Mouse (Mus musculus): ENCODE measurements around the gene Gp1bb. TPM values are rescaled to one million over a fixed set of nuclear protein-coding genes. Genes with fewer than 3 reads are reported as not detected.

The Gp1bb gene
- total RNA-seq, 2 experiments from 2014 or later: 0.29 TPM; not detected in 1

DNA sequence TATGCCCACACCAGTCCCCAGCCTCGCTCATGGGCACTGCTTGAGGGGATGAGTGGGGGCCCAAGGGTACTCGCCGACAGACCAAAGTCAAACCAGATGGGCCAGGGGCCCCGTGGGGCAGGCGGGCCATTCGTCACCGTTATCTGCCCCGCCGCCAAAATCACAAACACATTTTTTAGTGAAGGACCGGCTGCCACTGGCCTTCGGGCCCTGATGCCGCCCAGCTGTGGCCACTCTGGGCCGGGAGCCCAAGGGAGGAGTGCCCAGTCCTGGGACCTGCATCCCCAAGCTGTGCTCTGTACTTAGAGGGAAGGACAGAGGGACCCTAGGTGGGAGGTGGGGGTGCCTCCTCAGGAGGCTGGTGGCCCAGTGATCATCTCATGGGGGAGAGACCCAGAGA lies 10.5 kb downstream of the Gp1bb start:
- no peak for DNase-seq
- intact Hi-C loops (cut with DNase I): no loop called here

DNA sequence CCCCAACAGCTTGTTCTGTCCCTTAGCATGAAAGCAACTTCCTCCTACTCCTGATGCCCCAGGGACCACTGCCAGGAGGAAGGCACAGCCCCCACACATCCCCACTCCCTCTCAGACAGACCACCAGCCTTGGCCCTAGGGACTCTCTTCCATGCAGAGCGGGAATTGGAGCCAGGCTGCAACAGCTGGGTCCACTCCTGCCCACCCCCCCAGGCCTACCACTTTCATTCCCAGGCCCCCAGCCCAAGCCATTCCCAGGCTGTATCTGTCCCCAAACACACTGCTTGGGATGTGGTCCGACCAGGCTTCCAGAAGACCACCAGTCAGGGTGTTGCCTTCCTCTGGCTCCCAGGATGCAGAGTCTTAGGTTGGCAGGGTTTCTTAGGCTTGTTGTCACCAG lies 13.1 kb downstream of the Gp1bb start:
- intact Hi-C loops (cut with DNase I): no loop called here

DNA sequence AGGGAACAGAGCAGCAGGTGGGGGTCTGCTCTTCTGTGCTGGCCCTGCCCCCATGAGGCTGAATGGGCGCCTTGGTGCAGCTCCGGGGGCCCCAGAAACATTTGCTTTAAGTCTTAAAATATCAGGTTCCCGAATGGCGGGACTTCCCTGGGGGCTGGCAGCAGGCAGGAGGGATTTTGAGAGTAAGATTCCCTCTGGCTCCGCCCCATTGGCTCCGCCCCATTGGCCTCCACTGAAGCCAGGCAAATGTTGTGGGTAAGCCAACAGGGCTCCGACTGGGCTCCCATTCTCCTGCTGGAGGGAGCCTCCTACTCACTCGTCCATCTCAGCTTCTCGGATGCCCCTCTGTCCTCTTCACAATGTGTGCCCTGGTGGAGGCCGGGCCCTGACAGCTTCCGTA lies 14.0 kb downstream of the Gp1bb start:
- no peak for DNase-seq

More for the DNA sequence above, 13.1 kb downstream of the Gp1bb start:
- DNase-seq: no peak

DNA sequence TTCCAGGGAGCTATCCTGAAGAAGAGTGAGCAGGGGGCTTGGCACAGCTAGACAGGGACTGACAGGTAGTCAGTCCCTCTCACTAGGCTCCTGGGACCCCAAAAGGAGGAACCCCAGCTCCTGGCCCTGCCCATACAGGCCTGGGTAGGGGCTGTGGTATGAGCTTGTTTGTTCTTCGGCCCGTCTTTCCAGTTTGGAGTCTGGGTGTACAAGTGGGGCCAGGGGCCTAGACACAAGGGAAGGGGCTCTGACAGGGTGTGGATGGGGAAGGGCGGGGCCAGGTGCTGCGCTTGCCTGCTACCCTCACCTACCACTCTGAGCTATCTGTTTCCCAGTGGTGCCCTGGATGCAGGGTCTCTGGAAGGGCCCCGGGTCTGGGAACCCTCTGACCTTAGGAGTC lies 16.5 kb downstream of the Gp1bb start:
- intact Hi-C loops (cut with DNase I): no loop called here
- DNase-seq: no peak

More for the DNA sequence above, 14.0 kb downstream of the Gp1bb start:
- intact Hi-C loops (cut with DNase I): no loop called here

DNA sequence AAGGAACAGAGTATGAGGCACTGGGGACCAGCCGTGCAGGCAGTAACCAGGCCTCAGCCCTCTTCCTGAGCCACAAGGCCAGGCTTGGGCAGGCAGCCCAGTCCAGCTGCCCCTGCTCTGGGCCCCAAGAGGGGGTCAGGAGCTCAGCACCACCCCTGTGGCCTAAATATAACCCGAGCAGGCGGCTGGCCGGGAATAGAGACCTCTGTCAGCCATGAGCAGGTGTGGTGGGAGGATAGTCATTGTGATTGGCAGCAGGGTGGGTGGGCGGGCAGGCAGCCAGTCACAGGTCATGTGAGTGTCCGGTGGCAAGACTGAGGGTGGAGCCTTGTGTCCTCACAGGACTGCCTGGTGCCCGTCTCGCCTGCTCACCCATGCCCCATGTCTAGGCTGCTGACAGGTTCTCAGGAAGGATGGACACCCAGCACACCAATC lies 17.9 kb downstream of the Gp1bb start:
- intact Hi-C loops (cut with DNase I): no loop called here
- DNase-seq: peak; percentile 59 to 70

DNA sequence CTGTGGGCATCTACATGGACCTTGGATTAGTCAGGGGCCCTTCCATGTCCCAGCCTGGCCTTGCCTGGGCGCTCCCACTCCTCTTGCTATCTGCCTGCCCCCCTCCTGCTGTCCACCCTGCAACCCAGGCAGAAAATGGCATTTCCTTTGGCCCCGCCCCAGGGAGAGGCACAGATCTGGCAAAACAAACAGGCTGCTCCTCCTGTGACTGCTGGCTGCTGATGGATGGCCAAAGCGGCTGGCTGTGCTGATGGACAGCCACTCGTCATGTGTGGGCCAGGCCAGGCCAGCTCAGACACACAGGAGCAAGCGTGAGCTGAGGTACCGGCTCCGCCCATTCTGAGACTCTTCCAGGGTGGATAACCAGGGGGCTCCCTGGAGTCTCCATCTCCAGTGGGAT lies 20.8 kb downstream of the Gp1bb start:
- DNase-seq: no peak

DNA sequence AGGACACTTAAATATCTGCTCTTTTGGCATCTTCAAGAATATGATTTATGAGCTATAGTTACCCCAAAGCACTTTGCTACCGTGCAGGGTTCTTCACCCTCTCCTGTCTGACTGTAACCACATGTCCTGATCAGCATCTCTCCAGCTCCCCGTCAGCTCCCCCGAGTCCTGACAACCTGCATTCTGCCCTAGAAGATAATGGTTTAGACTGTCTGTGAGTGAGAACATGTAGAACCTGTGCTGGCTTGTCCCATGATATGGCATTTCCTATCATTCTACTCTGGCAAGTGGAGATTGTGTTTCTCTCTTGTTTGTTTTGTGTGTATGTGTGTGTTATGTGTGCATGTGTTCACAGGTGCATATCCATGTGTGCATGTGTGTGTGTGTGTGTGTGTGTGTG lies 24.2 kb downstream of the Gp1bb start:
- DNase-seq: no peak
- intact Hi-C loops (cut with DNase I): no loop called here

More for the DNA sequence above, 20.8 kb downstream of the Gp1bb start:
- intact Hi-C loops (cut with DNase I): no loop called here

DNA sequence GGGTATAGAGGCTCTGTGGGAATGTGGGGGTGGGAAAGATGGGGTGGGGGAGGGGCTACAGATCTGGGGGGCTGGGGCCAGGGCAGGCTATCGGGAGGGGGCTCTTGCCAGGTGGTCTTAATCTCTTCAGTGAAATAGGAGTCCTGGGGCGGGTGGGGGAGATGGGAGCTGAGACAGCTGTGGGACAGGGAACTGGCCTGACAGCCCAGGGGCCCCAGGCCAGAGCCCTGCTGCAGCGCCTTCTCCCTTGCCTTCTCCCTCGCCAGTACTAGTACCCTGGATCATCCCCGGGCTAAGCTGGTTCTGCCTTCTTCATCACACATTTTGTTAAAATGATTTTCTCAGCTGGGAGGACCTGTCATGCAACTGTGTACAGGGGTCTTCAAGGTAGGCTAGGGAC lies 25.9 kb downstream of the Gp1bb start:
- no peak for DNase-seq
- intact Hi-C loops (cut with DNase I): no loop called here

DNA sequence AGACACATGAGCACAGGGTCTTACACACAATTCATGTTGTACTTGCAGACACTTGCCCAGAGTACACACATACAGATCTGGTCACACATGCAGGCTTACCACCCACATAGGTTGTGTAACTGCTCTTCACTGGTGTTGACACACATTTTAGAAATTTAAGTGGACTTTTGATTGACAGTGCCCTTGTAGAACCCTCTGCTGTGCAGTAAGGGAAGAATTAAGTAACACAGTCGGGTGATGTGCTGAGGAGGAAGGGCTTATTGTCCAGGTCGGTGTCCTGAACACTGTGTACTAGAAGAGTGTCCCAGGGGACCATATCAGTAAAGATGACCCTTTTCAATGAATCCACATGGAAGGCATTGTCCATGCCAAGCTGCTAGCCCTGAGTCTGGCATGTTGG lies 28.3 kb downstream of the Gp1bb start:
- intact Hi-C loops (cut with DNase I): no loop called here
- DNase-seq: no peak

DNA sequence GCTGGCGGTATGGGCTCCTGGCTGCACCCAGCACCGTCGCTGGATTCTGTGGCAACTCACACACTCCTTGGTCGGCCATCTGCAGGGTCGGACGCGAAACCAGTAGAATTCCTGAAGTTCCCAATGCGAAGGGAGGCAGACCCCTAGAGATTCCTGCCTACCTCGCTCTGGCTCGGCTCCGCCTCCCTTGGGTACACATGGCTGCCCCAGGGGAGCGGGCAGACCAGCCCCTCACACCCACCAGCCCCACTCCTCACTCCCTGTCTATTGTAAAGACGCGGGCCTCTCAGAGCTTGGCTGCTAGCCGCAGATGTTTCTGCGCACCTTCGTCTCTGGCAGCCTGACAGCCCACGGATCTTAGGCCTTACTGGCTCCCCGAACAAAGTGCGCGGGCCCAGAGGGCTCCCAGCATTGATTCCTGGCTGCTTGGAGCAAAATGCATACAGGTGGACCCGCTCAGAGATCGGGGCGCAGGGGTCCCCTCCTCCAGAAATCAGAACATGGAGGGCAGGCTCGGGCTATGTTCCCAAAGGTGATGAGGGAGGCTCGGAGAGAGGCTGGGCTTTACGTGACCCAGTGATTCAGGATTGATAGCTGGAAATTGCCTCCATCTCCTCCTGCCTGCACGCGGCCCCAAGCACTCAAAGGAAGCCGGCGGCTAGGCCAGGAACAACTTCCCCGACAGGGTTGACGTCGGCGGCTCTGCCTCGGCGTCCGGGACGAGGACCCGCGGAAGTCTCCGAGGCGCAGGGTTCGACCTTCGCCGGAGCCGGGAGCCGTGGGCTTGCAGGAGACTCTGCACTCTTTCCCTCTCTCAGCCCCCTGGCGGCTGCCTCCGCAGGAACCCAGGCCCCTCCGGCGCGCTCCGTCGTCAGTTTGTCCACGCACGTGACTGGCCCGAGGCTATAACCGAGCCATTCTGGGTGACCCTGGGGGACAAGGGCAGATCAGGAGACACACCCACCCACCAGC lies 30.9 kb downstream of the Gp1bb start:
- peak in 1 of 2 experiments; percentile 41 for DNase-seq

DNA sequence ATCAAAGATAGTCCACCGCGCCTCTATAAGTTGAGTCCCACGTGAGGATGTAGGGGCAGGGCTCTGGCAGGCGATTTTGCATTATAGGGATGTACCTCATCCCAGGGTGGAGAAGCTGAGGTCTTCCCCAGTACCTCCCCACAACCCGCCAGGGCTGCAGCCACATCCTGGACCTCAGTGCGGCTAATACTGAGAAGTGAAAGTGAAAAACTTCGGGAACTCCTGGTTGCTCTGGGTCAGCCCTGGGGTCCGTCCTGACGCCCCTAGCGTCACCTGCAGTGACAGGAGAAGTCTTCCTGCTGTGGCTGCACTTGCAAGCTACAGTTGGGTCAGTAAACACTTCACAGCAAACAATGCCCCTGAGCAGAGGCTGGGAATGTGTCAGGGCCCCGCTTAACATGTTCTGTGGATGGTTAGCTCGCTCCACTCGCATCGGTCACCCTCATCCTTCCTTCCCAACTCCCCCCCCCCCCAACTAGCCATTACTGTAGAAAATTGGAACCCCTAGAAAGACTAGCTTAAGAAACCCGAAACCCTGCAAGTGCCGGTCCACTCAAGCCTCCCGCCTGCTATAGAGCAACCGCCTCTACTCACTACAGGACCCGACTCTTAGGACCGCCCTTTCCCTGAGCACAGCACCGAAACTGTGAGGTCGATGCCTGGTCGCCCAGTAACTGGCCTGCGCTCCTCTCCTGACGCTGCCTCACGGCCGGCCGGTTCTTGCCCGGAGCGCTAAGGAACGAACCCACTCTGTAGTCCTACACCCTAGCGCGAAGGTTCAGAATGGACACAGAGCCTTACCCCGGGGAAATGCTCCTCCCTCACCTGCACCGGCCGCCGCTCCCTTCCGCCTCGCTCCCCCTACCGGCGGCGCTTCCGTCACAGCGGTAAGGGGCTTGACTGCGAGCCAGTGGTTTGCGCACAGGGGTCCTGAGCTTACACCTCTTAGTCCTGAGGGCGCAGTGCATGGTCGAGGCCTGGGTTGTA lies 32.1 kb downstream of the Gp1bb start, which contains the start of gene Tbx1:
Gene Tbx1 (minus strand): TSS at position 868 of the 987 bp plus-strand sequence.
- intact Hi-C loops (cut with DNase I): no loop called here
- DNase-seq: no peak

More for the DNA sequence above, 30.9 kb downstream of the Gp1bb start:
- intact Hi-C loops (cut with DNase I): no loop called here

DNA sequence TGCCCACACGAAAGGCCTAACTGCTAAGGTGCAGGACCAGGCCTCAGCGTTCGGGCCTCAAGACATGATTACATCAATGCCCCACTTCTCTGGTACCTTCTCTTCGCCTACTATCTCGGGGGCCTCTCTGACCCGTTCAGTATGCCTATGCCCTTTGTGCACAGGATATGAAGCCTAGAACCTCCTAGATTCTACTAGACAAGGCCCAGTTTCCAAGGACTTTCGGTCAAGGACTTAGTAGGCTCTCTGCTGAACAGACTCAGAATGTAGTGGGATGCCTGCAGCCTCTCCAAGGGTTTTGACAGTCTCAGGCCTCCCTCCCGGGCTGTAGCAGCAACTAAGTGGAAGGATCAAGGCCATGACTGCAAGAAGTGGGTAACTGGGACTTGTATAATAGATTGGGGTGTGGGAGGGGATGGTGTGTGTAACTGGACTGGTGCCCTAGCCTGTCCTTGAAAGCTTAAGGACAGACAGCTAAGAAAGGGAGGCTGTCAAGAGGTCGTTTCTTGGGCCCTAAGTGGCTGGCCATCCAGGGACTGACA lies 33.1 kb downstream of the Gp1bb start:
- intact Hi-C loops (cut with DNase I): no loop called here
- DNase-seq: no peak

DNA sequence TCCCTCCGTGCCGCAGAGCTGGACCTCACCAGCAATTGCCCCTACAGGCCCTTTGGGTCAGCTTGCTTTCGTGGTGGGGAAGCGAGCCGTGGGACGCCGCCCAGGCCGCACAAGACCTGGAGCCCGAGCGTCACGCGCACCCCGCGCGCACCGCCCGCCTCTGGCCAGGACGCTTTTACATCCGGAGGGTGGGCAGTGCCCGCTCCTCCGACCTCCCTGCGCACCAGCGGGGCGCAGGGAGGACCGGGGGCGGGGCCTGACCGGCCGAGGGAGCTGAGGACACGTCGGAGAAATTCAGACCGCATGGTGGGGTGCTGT lies 33.5 kb downstream of the Gp1bb start:
- intact Hi-C loops (cut with DNase I): no loop called here
- no peak for DNase-seq

DNA sequence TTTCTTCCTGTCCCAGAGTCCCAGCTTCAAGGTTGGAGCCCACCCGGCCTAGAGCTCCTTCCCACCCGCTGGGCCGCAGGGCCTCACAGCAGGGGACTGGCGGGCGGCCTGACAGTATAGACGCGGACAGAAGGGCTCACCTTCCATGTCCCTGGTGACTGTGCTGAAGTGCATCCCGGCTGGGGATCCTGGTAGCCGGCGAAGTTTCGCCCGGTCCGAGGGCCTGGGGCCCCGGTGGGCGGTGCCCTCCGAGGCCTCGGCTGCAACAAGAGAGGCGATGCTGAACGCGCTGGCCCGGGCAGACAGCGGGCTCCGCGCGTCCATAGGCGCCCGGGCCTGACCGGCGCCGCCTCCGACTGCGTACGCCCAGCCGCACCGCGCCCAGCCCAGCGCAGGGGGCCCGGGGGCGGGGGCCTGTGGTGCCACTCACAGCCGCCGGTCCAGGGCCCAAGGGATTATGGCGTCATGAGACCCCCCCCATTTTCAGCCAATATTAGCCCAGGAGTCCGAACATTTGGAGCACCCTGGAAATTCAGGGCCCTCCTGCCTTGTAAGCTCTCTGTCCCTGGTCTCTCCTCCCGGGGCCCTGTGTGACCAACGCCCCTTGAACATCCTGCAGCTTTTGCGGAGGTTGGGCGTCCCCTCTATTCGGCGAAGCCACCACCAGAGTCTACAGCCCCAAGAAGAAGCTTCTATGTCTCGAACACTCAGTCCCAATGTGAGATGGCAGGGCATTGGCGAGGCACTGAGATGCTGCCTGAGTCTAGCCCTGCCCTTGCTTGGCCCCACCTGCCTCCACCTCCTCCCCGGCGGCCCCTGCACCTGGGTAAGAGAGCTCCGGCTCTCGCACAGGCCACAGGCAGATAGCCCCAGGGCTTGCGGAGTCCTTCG lies 34.1 kb downstream of the Gp1bb start:
- intact Hi-C loops (cut with DNase I): no loop called here
- DNase-seq: no peak

DNA sequence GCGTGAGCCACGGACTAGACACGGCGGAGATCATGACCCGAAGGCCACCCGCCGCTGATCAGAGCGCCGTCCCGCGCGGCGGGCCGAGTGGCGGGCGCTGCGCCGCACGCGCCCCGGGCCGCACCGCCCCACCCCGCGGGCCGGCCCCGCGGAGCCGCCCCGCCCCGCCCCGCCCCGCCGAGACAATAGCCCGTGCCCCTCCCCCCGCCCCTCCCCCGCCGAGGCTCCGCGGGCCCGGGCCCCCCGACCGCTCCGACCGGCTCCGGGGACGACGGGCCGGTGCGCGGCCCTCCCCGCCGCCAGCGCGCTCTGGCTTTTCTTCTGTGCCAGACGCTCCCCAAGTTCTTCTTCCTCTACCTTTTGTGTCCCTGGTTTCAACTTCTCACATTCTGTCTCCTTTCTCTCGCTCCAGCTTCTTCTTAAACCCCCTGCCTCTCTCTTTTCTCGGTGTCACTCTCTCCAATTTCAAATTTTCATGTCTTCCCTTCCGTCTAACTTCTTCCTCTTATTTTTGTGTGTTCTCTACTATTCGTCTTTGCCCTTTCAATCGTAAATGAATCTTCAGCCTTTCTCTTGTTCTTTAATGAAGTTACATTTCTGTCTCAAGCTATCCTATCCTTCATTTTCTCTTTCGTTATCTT lies 35.2 kb downstream of the Gp1bb start:
- intact Hi-C loops (cut with DNase I): no loop called here
- DNase-seq: no peak

DNA sequence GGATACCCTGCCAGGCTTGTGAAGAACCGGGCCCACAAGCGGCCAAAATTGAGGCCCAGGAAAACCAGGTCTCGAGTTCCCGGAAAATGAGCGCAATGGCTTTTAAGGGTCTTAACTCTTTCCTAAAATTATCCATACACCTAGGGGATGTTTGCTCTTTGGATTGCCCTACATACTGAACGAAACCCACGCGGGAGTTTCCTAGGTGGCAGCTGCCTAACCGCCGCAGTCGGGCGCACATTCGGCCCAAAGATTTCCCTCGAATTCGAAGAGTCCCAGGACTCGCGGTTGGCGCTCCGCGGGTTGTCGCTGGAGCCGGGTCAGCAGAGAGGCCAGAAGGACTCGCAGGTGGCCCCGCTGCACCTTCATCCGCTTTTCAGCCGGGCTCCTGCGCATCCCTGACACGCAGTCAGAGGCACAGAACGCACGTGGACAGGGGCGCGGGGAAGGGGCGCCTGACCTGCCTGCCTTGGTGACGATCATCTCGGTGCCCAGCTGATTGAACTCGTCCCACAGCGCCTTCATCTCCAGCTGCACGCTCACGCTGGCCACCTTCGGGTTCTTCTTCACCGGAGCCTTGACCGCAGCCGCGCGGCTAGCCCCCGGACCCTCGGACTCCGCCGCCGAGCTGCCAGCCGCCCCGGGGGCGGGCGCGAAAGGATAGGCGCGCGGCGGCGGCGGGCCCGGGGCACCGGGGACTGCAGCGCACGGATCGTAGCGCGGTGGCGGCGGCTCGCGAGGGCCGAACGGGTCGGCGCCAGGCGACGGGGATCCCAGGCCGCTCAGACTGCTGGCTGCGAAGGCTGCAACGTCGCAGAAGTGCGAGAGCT lies 35.9 kb downstream of the Gp1bb start:
- no peak for DNase-seq
- intact Hi-C loops (cut with DNase I): no loop called here

DNA sequence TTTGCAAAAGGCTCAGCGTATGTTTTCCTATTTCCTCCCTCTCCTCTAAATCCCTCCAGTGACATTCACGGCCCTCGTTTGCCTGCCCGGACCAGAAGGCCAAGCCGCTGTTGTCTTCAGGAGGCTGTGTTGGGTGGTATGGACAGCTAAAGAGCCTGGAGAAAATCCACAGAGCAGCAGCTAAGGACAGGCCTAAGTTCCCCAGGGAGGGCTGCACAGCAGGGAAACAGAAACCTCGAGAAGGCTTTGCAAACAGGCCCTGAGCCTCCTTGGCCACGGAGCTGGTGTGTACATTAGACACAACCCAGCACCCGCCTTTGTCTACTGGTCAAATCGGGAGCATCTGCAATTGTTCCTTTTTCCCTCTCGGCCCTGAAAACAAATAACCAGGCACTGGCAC lies 36.5 kb downstream of the Gp1bb start:
- DNase-seq: no peak
- intact Hi-C loops (cut with DNase I): no loop called here

DNA sequence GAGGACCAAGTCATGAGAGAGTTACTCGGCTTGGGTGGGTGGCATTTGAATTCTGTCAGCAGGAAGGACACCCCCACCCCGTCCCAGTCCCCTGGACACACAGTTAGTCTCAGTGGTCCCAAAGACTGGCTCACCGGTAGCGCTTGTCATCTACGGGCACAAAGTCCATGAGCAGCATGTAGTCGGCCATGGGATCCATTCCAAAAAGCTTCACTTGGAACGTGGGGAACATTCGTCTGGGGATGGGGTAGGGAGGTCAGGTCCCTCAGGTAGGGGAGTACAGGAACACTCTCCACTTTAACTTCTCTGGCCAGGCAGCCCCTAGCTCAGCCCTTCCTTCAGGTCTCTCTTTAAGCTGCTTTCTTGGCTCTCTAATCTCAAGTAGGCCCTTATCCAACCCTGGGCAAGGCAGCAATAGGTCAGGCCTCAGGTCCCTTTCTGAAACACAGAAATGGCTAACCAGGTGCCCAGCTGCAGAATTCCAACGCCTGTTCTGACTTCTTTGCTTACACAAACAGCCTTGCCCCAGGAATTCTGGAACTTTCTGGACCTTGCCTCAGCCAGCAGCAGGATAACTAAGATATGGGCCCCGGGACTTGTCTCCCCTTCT lies 37.2 kb downstream of the Gp1bb start:
- DNase-seq: no peak
- intact Hi-C loops (cut with DNase I): no loop called here
